Mouse (Mus musculus) ES-E14 (cell line): ENCODE data around the gene Klhl9.

Source experiments
- HCFC1 ChIP-seq: IDR thresholded peaks from 2 replicates; pipeline ENCODE4 v1.6.1; 2012; ENCODE audit warnings: low read length, inconsistent platforms, borderline replicate concordance; ENCODE audit not compliant: insufficient read depth
- MAFK ChIP-seq: IDR thresholded peaks from 2 replicates; pipeline ENCODE4 v1.6.1; 2014; ENCODE audit warnings: mild to moderate bottlenecking, low read depth, low read length, inconsistent platforms; ENCODE audit not compliant: insufficient read depth
- ZC3H11A ChIP-seq: IDR thresholded peaks from 2 replicates; pipeline ENCODE4 v1.6.1; 2012; ENCODE audit warnings: low read depth, mild to moderate bottlenecking, inconsistent platforms, low read length, borderline replicate concordance

GRCm38 (mm10) chr4:88726727-88727126, 4.5 kb upstream of the Klhl9 start:
- TF ChIP-seq HCFC1 (no peak), MAFK (no peak), ZC3H11A (no peak)
